Mouse (Mus musculus): Measurements from ENCODE around the gene Rnls.

- TF ChIP-seq CTCF (IDR thresholded peaks at IDR 0.05): no peak
- no peak for TF ChIP-seq POLR2A (IDR thresholded peaks at IDR 0.05; ENCODE audit: insufficient read depth, low read depth, low read length)
Observed at GRCm38 (mm10) chr19:33252226-33252625, 139.9 kb downstream of the Rnls start.

Measured in heart, adult 2 months (tissue).